Mouse (Mus musculus) liver, adult 2 months (tissue): Measurements from ENCODE around the gene Nr2f2. TPM values are rescaled to one million over a fixed set of nuclear protein-coding genes. Genes with fewer than 3 reads are reported as not detected.

Source experiments
- DNase-seq: peaks from one replicate; pipeline ENCODE4 v3.0.0-alpha.2; 2011; ENCODE audit warnings: low read depth, low spot score; ENCODE audit errors: extremely low read depth
- H3K27ac ChIP-seq: fragments of 200-500 bp; replicated peaks from 2 replicates; pipeline ENCODE4 v1.5.1; 2012; ENCODE audit warnings: low read depth, mild to moderate bottlenecking, control low read depth, inconsistent platforms, low read length; ENCODE audit not compliant: insufficient read depth
- H3K27me3 ChIP-seq: fragments of 200-500 bp; 2 replicates; pipeline ENCODE4 v1.6.1; 2012; ENCODE audit warnings: mild to moderate bottlenecking, moderate library complexity, low read length, inconsistent platforms; ENCODE audit not compliant: control insufficient read depth, insufficient read depth
- H3K36me3 ChIP-seq: fragments of 200-500 bp; 2 replicates; pipeline ENCODE4 v1.6.1; 2012; ENCODE audit warnings: low read length, inconsistent platforms; ENCODE audit not compliant: control insufficient read depth, insufficient read depth
- H3K4me1 ChIP-seq: fragments of 200-500 bp; 2 replicates; pipeline ENCODE4 v1.6.1; 2011; ENCODE audit warnings: low read length; ENCODE audit not compliant: control insufficient read depth, insufficient read depth
- H3K4me3 ChIP-seq: fragments of 200-500 bp; 2 replicates; pipeline ENCODE4 v1.5.1; 2011; ENCODE audit warnings: low read depth, mild to moderate bottlenecking, control low read depth, low read length, moderate library complexity; ENCODE audit not compliant: insufficient read depth
- H3K79me2 ChIP-seq: fragments of 200-500 bp; 2 replicates; pipeline ENCODE4 v1.6.1; 2012; ENCODE audit warnings: inconsistent platforms, mild to moderate bottlenecking, low read length, moderate library complexity; ENCODE audit not compliant: control insufficient read depth, insufficient read depth
- H3K9ac ChIP-seq: fragments of 200-500 bp; 2 replicates; pipeline ENCODE4 v1.6.1; 2012; ENCODE audit warnings: low read depth, mild to moderate bottlenecking, control low read depth, inconsistent platforms, low read length
- CTCF ChIP-seq: fragments of 200-500 bp; IDR thresholded peaks from 2 replicates; pipeline ENCODE4 v1.5.1; 2011; ENCODE audit warnings: low read depth, low read length, control low read depth
- POLR2A ChIP-seq: fragments of 200-500 bp; IDR thresholded peaks from 2 replicates; pipeline ENCODE4 v1.6.1; 2011; ENCODE audit warnings: low read length, control low read depth; ENCODE audit not compliant: insufficient read depth; ENCODE audit errors: extremely low read depth
- WGBS: fragments of 180-500 bp; shearing (Covaris S2); methylation state at CpG from one replicate; pipeline ENCODE4 v1.1.7; 2018; 5-methylcytosine and 5-hydroxymethylcytosine counted together
- polyA plus RNA-seq: library from polyadenylated mRNA; depleted of rRNA; stranded (reverse); fragments of >200 nt; gene quantifications from 2 replicates; pipeline ENCODE4 v1.2.3, GENCODE M21; 2012
- total RNA-seq: library from RNA; depleted of rRNA; stranded (reverse); fragments of >200 nt; gene quantifications from 2 replicates; pipeline ENCODE4 v1.2.3, GENCODE M21; 2014

Gene Nr2f2
- total and polyA plus RNA-seq, 2 experiments: 14.5 to 84.0 TPM

GRCm38 (mm10) chr7:70327191-70327590, 39.3 kb downstream of the Nr2f2 start:
- 21% methylated on average over 2 of the region's 2 CpGs for WGBS
- H3K36me3 ChIP-seq: no peaks in the 10 kb centered on the region
- H3K4me3 ChIP-seq: no peak overlapping the region
- no peak for DNase-seq
- H3K79me2 ChIP-seq: no peaks in the 10 kb centered on the region
- TF ChIP-seq CTCF (no peak), POLR2A (no peak)
- no peak overlapping the region for H3K9ac ChIP-seq
- H3K4me1 ChIP-seq: 0 out of 2 replicates have a peak, but pooled peaks cover 3% of the 10 kb centered on the region
- H3K27ac ChIP-seq: no peak overlapping the region
- peaks cover 13% of the 10 kb centered on the region; the same call in 1 of the 2 replicates for H3K27me3 ChIP-seq

GRCm38 (mm10) chr7:70326176-70327035, 40.1 kb downstream of the Nr2f2 start:
- Histone ChIP-seq H3K79me2 (no peaks in the 10 kb centered on the region), H3K4me1 (0 out of 2 replicates have a peak, but pooled peaks cover 3% of the 10 kb centered on the region), H3K36me3 (no peaks in the 10 kb centered on the region), H3K4me3 (no peak overlapping the region), H3K27me3 (peaks cover 12% of the 10 kb centered on the region; the same call in 1 of the 2 replicates), H3K27ac (no peak overlapping the region), H3K9ac (no peak overlapping the region)
- no peak for DNase-seq
- 21% methylated on average over 21 of the region's 21 CpGs for WGBS
- no peak for TF ChIP-seq POLR2A
- TF ChIP-seq CTCF: no peak

GRCm38 (mm10) chr7:70325381-70325780, 41.2 kb downstream of the Nr2f2 start:
- Histone ChIP-seq H3K27me3 (peaks cover 7% of the 10 kb centered on the region; the same call in 1 of the 2 replicates), H3K36me3 (no peaks in the 10 kb centered on the region), H3K79me2 (no peaks in the 10 kb centered on the region), H3K9ac (no peak overlapping the region), H3K4me3 (no peak overlapping the region), H3K4me1 (no peaks in the 10 kb centered on the region), H3K27ac (no peak overlapping the region)
- no peak for DNase-seq
- TF ChIP-seq CTCF (no peak), POLR2A (no peak)
- WGBS: 18% methylated on average over 18 of the region's 18 CpGs

GRCm38 (mm10) chr7:70324541-70324940, 42.0 kb downstream of the Nr2f2 start:
- peaks cover 3% of the 10 kb centered on the region; the same call in 1 of the 2 replicates for H3K27me3 ChIP-seq
- 23% methylated on average over 5 of the region's 5 CpGs for WGBS

GRCm38 (mm10) chr7:70324041-70324440, 42.5 kb downstream of the Nr2f2 start:
- Histone ChIP-seq H3K36me3 (no peaks in the 10 kb centered on the region), H3K4me3 (no peak overlapping the region), H3K4me1 (no peaks in the 10 kb centered on the region), H3K27ac (no peak overlapping the region), H3K9ac (no peak overlapping the region), H3K27me3 (peaks cover 3% of the 10 kb centered on the region; the same call in 1 of the 2 replicates), H3K79me2 (no peaks in the 10 kb centered on the region)
- no peak for DNase-seq
- TF ChIP-seq POLR2A (no peak), CTCF (no peak)
- 23% methylated on average over 9 of the region's 9 CpGs for WGBS

More at GRCm38 (mm10) chr7:70324541-70324940, 42.0 kb downstream of the Nr2f2 start:
- TF ChIP-seq POLR2A (no peak), CTCF (no peak)
- Histone ChIP-seq H3K27ac (no peak overlapping the region), H3K36me3 (no peaks in the 10 kb centered on the region), H3K4me1 (no peaks in the 10 kb centered on the region), H3K79me2 (no peaks in the 10 kb centered on the region), H3K9ac (no peak overlapping the region), H3K4me3 (no peak overlapping the region)
- no peak for DNase-seq

- H3K4me1 ChIP-seq: peaks cover 3% of the 10 kb centered on the region
- no peak overlapping the region for H3K9ac ChIP-seq
- H3K36me3 ChIP-seq: no peaks in the 10 kb centered on the region
- DNase-seq: no peak
- H3K27ac ChIP-seq: no peak overlapping the region
- no peaks in the 10 kb centered on the region for H3K27me3 ChIP-seq
- H3K4me3 ChIP-seq: no peak overlapping the region
- 41% methylated on average over 7 of the region's 7 CpGs for WGBS
- TF ChIP-seq POLR2A (no peak), CTCF (no peak)
- no peaks in the 10 kb centered on the region for H3K79me2 ChIP-seq
These were observed 60.8 kb downstream of the Nr2f2 start for GRCm38 (mm10) chr7:70305716-70306115.
